Mouse (Mus musculus) lung, postnatal 0 days (tissue): ENCODE measurements around the gene Rgs10.

Source experiments
- CTCF ChIP-seq: IDR thresholded peaks from 2 replicates; pipeline ENCODE4 v1.5.1; 2016; ENCODE audit warnings: antibody characterized with exemption, mild to moderate bottlenecking
- EP300 ChIP-seq: IDR thresholded peaks from 2 replicates; pipeline ENCODE4 v1.6.1; 2016; ENCODE audit warnings: antibody characterized with exemption, mild to moderate bottlenecking, control low read depth

GRCm38 (mm10) chr7:128374156-128374555 is 44.4 kb downstream of the Rgs10 start:
- no peak for TF ChIP-seq CTCF
- TF ChIP-seq EP300, result no peak
